Mouse (Mus musculus): Measurements from ENCODE around the gene Tubb1.

Tubb1 gene

GRCm38 (mm10) chr2:174442460-174442859 is 8.0 kb upstream of the Tubb1 start:
- no peak for DNase-seq (ENCODE audit: extremely low read depth, low read depth)

GRCm38 (mm10) chr2:174443046-174443445 is 7.4 kb upstream of the Tubb1 start:
- no peak for DNase-seq (ENCODE audit: extremely low read depth, low read depth)

GRCm38 (mm10) chr2:174444359-174444758 is 6.1 kb upstream of the Tubb1 start:
- DNase-seq (ENCODE audit: extremely low read depth, low read depth) = no peak

- no peak for DNase-seq (ENCODE audit: extremely low read depth, low read depth)
These were observed 5.5 kb upstream of the Tubb1 start for GRCm38 (mm10) chr2:174445018-174445417.

DNA sequence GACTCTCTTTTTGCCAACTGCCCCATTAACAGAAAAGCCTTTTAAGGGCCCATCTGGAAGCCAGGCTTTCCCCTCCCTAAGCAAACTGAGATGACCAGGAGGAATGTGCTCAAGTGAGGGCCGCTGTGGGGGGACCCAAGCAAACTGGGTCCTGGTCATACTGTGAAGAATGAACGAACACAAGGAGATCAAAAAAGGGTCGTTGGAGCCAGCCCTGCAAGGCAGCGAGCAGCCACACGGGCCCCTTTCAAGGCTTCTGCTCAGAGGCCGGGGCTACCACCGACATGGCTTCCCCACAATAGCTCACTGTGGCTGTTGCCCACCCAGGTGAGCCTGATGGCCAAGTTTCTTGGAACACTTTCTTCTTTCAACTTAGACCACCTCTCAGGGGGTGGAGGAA is 4.0 kb upstream of the Tubb1 start:
- DNase-seq (ENCODE audit: extremely low read depth, low read depth) = no peak

GRCm38 (mm10) chr2:174446905-174447304 is 3.6 kb upstream of the Tubb1 start:
- DNase-seq (ENCODE audit: extremely low read depth, low read depth) = no peak

- no peak for DNase-seq (ENCODE audit: extremely low read depth, low read depth)
These were observed 2.1 kb upstream of the Tubb1 start for GRCm38 (mm10) chr2:174448405-174448804.

GRCm38 (mm10) chr2:174453681-174454080 is 3.2 kb downstream of the Tubb1 start:
- DNase-seq (ENCODE audit: extremely low read depth, low read depth) = peak; percentile 91

GRCm38 (mm10) chr2:174459365-174459764 is 8.9 kb downstream of the Tubb1 start:
- no peak for DNase-seq (ENCODE audit: extremely low read depth, low read depth)

DNA sequence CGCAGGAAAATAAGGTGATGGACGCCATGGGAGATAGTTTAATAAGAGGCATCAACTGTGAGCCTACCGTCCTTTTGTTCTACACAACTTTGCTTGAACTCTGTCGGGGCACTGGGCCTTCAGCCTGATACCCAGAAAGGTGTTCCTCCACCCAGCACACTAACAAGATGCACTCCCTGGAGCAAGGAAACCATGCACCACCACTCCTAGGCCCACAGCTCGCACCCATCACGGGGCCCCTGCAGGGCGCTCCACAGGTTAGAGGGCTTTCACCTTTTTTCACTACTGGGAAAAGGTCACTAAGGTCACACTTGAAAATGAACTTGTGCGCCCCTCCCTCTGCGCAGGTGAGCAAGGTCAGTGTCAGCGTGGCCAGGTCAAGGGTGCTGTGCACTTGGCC is 12.9 kb downstream of the Tubb1 start:
- no peak for DNase-seq (ENCODE audit: extremely low read depth, low read depth)

GRCm38 (mm10) chr2:174463789-174464523 is 13.5 kb downstream of the Tubb1 start, which contains the start of gene Atp5e:
Gene Atp5e, minus strand, starts transcription at chr2:174464105.
- DNase-seq (ENCODE audit: extremely low read depth, low read depth) = peak; percentile 77

- peak; percentile 66 for DNase-seq (ENCODE audit: extremely low read depth, low read depth)
These were observed 19.8 kb downstream of the Tubb1 start for GRCm38 (mm10) chr2:174470333-174470732.

- no peak for DNase-seq (ENCODE audit: extremely low read depth, low read depth)
These were observed 20.4 kb downstream of the Tubb1 start for GRCm38 (mm10) chr2:174470786-174471405.

DNA sequence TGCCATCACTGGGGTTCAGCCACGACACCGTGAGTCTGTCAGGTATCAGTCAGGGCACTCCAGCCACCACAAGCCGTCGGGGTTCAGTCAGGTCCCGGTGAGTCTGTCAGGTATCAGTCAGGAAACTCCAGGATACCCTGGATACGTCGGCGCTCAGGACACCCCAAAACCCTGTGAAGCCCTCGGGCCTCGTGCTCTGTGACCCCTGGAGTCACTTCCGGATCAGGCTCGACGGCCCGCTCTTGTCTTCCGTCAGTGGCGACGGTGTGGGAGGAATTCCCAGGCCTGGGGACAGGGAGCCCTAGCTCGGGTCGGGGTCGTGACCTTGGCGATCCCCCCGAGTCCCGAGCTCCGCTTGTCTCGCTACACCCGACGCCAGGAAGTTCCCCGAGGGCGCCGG is 21.9 kb downstream of the Tubb1 start:
- no peak for DNase-seq (ENCODE audit: extremely low read depth, low read depth)

GRCm38 (mm10) chr2:174472818-174473549 is 22.5 kb downstream of the Tubb1 start, which contains the start of gene Prelid3b:
Gene Prelid3b, minus strand, starts transcription at chr2:174473081.
- DNase-seq (ENCODE audit: extremely low read depth, low read depth) = peak; percentile 91

DNA sequence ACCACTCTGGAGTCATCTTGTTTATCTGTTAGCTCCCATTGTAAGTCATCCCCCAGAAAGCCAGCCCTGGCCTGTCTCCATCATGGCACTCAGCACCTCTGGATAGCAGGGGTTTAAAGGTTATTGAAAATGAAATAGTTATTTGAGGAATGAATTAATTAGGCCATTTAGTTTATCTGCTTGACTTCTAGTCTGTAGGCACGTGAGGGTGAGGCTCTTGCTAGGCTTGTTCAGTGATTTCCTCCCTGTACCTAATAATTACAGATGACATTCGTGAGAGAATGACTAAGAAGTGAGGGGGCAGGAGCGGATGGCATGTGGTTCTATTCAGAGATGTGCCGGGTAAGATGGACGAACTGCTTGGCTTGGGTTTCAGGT is 23.0 kb downstream of the Tubb1 start:
- DNase-seq (ENCODE audit: extremely low read depth, low read depth) = no peak

GRCm38 (mm10) chr2:174477543-174478319 is 27.2 kb downstream of the Tubb1 start:
- DNase-seq (ENCODE audit: extremely low read depth, low read depth) = no peak

- DNase-seq (ENCODE audit: extremely low read depth, low read depth) = no peak
These were observed 28.3 kb downstream of the Tubb1 start for GRCm38 (mm10) chr2:174478746-174479145.

DNA sequence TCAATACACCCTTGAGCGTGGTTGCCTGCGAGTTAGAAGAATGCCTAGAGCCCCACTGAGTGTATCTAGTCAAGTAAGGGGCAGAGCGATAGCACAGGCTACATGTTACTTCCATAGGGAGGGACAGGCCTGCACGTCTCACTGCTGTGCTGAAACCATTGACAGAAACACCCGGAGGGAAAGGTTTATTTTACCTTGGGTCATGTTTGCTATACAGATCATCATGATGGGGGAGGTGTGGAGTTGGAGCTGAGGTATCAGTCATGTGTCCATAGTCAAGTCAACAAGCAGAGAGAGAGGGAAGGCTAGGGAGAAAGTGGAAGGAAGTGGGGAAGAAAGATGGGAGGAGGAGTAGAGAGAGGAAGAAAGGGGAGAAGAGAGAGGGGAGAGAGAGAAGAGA is 36.5 kb downstream of the Tubb1 start:
- no peak for DNase-seq (ENCODE audit: extremely low read depth, low read depth)

DNA sequence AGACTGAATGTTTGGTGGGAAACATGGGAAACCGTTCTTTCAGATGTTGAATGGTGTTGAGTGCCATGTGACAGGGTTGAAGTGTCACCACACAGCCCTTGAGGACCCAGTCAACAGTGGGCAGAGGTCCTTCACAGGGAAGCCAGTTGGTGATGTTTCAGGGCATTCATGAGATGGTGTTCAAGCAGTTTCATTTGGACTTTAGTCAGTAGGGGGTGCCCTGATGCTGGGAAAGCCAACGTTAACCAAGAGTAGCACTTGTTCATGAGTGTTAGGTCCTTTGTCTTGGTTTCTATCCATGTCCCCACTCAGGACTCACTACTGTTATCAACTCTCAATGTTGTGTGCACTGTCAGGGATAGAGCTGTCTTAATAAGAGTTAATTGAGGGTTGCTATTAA is 42.4 kb downstream of the Tubb1 start:
- no peak for DNase-seq (ENCODE audit: extremely low read depth, low read depth)

GRCm38 (mm10) chr2:174500814-174501503 is 50.5 kb downstream of the Tubb1 start:
- no peak for DNase-seq (ENCODE audit: extremely low read depth, low read depth)
